ENCODE assay signal across 7 mouse cellular contexts in genomic region chr2:32130435-32130834, GRCm38 (mm10). TPM values are rescaled to one million over a fixed set of nuclear protein-coding genes. Genes with fewer than 3 reads are reported as not detected.
DNase-seq lines count a peak whose midpoint lies in the region; ATAC-seq and TF ChIP-seq lines count a peak whose summit lies in the region.

No protein-coding gene starts in this region.

- WGBS in midbrain, embryonic 14.5 days = 35% methylated on average over 6 of the region's 6 CpGs
- 37% methylated on average over 6 of the region's 6 CpGs for WGBS in midbrain, embryonic 13.5 days
- WGBS in small intestine, adult 2 months = 32% methylated on average over 6 of the region's 6 CpGs

- no peak overlapping the region for H3K4me3 ChIP-seq in midbrain, embryonic 14.5 days (replicated peaks; ENCODE audit: low read depth, low read length)
- no peak overlapping the region for H3K4me3 ChIP-seq in midbrain, embryonic 13.5 days (replicated peaks)
- no peak overlapping the region for H3K4me3 ChIP-seq in small intestine, adult 2 months (ENCODE audit: low read depth, low read length)

- peak; percentile 72; the same call in 1 of the 2 replicates for TF ChIP-seq CTCF in small intestine, adult 2 months (IDR thresholded peaks at IDR 0.05; ENCODE audit: extremely low read depth, insufficient read length, insufficient replicate concordance, low read depth, low read length)

- H3K27ac ChIP-seq in midbrain, embryonic 14.5 days (replicated peaks; ENCODE audit: low read depth, low read length) = no peak overlapping the region
- no peak overlapping the region for H3K27ac ChIP-seq in midbrain, embryonic 13.5 days
- no peak overlapping the region for H3K27ac ChIP-seq in small intestine, adult 2 months (ENCODE audit: insufficient read depth, low read depth, low read length)

- peak; percentile 80 for DNase-seq in midbrain, embryonic 14.5 days
- DNase-seq in T-cell, adult 2 months (ENCODE audit: low spot score) = peak; percentile 54
- DNase-seq in kidney, adult 9 months = peak; percentile 68
- DNase-seq in lung, adult 18-20 months = peak; percentile 18 to 41

- no peak for TF ChIP-seq POLR2A in small intestine, adult 2 months (IDR thresholded peaks at IDR 0.05; ENCODE audit: low read depth, low read length)

- H3K4me1 ChIP-seq in midbrain, embryonic 14.5 days (ENCODE audit: control insufficient read depth, insufficient read depth, low read length) = no peaks in the 10 kb centered on the region
- peaks cover 11% of the 10 kb centered on the region for H3K4me1 ChIP-seq in midbrain, embryonic 13.5 days (replicated peaks)
- H3K4me1 ChIP-seq in small intestine, adult 2 months (ENCODE audit: control insufficient read depth, insufficient read depth, insufficient read length, low read length) = peaks cover 3% of the 10 kb centered on the region

- H3K36me3 ChIP-seq in midbrain, embryonic 14.5 days (ENCODE audit: control insufficient read depth, insufficient read depth, low read length) = no peaks in the 10 kb centered on the region
- H3K36me3 ChIP-seq in midbrain, embryonic 13.5 days = no peaks in the 10 kb centered on the region
- no peaks in the 10 kb centered on the region for H3K36me3 ChIP-seq in small intestine, adult 2 months (ENCODE audit: control insufficient read depth, insufficient read depth, low read length)

- no peak for ATAC-seq in midbrain, embryonic 14.5 days (ENCODE audit: low FRiP score, low TSS enrichment)
- ATAC-seq in midbrain, embryonic 13.5 days = no peak
- ATAC-seq in erythroblast, adult 5-6 weeks (replicated peaks; ENCODE audit: low FRiP score, poor library complexity, severe bottlenecking) = peak; percentile 45

- no peak overlapping the region for H3K9ac ChIP-seq in midbrain, embryonic 14.5 days (replicated peaks; ENCODE audit: low read length)
- no peak overlapping the region for H3K9ac ChIP-seq in midbrain, embryonic 13.5 days (replicated peaks)

- H3K9me3 ChIP-seq in midbrain, embryonic 14.5 days (ENCODE audit: control insufficient read depth, low read length) = no peaks in the 10 kb centered on the region
- H3K9me3 ChIP-seq in midbrain, embryonic 13.5 days = no peaks in the 10 kb centered on the region

- H3K27me3 ChIP-seq in midbrain, embryonic 14.5 days (ENCODE audit: control insufficient read depth, insufficient read depth, low read length) = no peaks in the 10 kb centered on the region
- H3K27me3 ChIP-seq in midbrain, embryonic 13.5 days = no peaks in the 10 kb centered on the region
- H3K27me3 ChIP-seq in small intestine, adult 2 months (ENCODE audit: control insufficient read depth, insufficient read depth, low read length) = no peaks in the 10 kb centered on the region

- H3K4me2 ChIP-seq in midbrain, embryonic 14.5 days (ENCODE audit: low read length) = no peak overlapping the region
- H3K4me2 ChIP-seq in midbrain, embryonic 13.5 days (replicated peaks) = no peak overlapping the region

RNA-seq across cellular contexts. Expression of gene Prrc2b, which starts 20.4 kb away (rescaled TPM):
- polyA plus RNA-seq in midbrain, embryonic 14.5 days (2014; fragmentation: Nextera tagmentation; extraction: Ambion mirVana) = 121 and 141 TPM in 2 replicates
- polyA plus RNA-seq in midbrain, embryonic 13.5 days (2015; fragmentation: Nextera tagmentation; extraction: Ambion mirVana) = 68.4 and 77.5 TPM in 2 replicates
- 12.3 and 13.0 TPM in 2 replicates for total RNA-seq in erythroblast, adult 5-6 weeks (2015; ENCODE audit: low replicate concordance)
- total RNA-seq in erythroblast, adult 5-6 weeks (2017; ENCODE audit: low replicate concordance) = 10.8 and 13.7 TPM in 2 replicates
- 16.3 and 23.4 TPM in 2 replicates for polyA plus RNA-seq in small intestine, adult 2 months (2012; rRNA removed)

RNA-seq across cellular contexts. Expression of gene Plpp7, which starts 35.1 kb away (rescaled TPM):
- polyA plus RNA-seq in midbrain, embryonic 14.5 days (2014; fragmentation: Nextera tagmentation; extraction: Ambion mirVana) = 21.6 and 24.4 TPM in 2 replicates
- polyA plus RNA-seq in midbrain, embryonic 13.5 days (2015; fragmentation: Nextera tagmentation; extraction: Ambion mirVana) = 16.6 and 19.1 TPM in 2 replicates
- total RNA-seq in erythroblast, adult 5-6 weeks (2015; ENCODE audit: low replicate concordance) = not detected in 2 replicates
- total RNA-seq in erythroblast, adult 5-6 weeks (2017; ENCODE audit: low replicate concordance) = 0.60 TPM in 1 of 2 replicates, not detected in the other
- polyA plus RNA-seq in small intestine, adult 2 months (2012; rRNA removed) = 2.2 and 3.5 TPM in 2 replicates

RNA-seq across cellular contexts. Expression of gene Fam78a, which starts 45.8 kb away (rescaled TPM):
- polyA plus RNA-seq in midbrain, embryonic 14.5 days (2014; fragmentation: Nextera tagmentation; extraction: Ambion mirVana) = 0.50 and 0.59 TPM in 2 replicates
- polyA plus RNA-seq in midbrain, embryonic 13.5 days (2015; fragmentation: Nextera tagmentation; extraction: Ambion mirVana) = 0.38 and 0.44 TPM in 2 replicates
- 9.6 and 16.9 TPM in 2 replicates for total RNA-seq in erythroblast, adult 5-6 weeks (2015; ENCODE audit: low replicate concordance)
- total RNA-seq in erythroblast, adult 5-6 weeks (2017; ENCODE audit: low replicate concordance) = 19.7 and 23.0 TPM in 2 replicates
- polyA plus RNA-seq in small intestine, adult 2 months (2012; rRNA removed) = 8.2 and 25.3 TPM in 2 replicates

Comparison
In these comparisons a context has a peak if more than half of its experiments do, and no peak if none do; other contexts are left out.
1. DNase-seq: peak in every context shown above with its lines; median percentile 80 in midbrain, embryonic 14.5 days; 68 in kidney, adult 9 months; 54 in T-cell, adult 2 months; 30 in lung, adult 18-20 months.